Mouse (Mus musculus) forebrain, embryonic 13.5 days (tissue): ENCODE results near the gene Rsph1. TPM values are rescaled to one million over a fixed set of nuclear protein-coding genes. Genes with fewer than 3 reads are reported as not detected.

ENCODE experiments used
- ATAC-seq: fragments of 200-750 bp; cut with Nextera tagmentation; 2 replicates; pipeline ENCODE4 v1.8.0; 2017
- H3K27ac ChIP-seq: fragments of 300-500 bp; sonication (generic); 2 replicates; pipeline ENCODE4 v1.5.1; 2015; ENCODE audit warnings: inconsistent platforms, mild to moderate bottlenecking, moderate library complexity
- H3K27me3 ChIP-seq: fragments of 300-500 bp; sonication (generic); 2 replicates; pipeline ENCODE4 v1.6.1; 2015; ENCODE audit warnings: mild to moderate bottlenecking, inconsistent platforms
- H3K36me3 ChIP-seq: fragments of 300-500 bp; sonication (generic); 2 replicates; pipeline ENCODE4 v1.6.1; 2015; ENCODE audit warnings: mild to moderate bottlenecking, inconsistent platforms; ENCODE audit not compliant: poor library complexity, severe bottlenecking
- H3K4me1 ChIP-seq: fragments of 300-500 bp; sonication (generic); 2 replicates; pipeline ENCODE4 v1.6.1; 2015; ENCODE audit warnings: inconsistent platforms
- H3K4me2 ChIP-seq: fragments of 300-500 bp; sonication (generic); 2 replicates; pipeline ENCODE4 v1.6.1; 2015; ENCODE audit warnings: inconsistent platforms, mild to moderate bottlenecking, moderate library complexity
- H3K4me3 ChIP-seq: fragments of 300-500 bp; sonication (generic); 2 replicates; pipeline ENCODE4 v1.5.1; 2015; ENCODE audit warnings: mild to moderate bottlenecking, inconsistent platforms
- H3K9ac ChIP-seq: fragments of 300-500 bp; sonication (generic); 2 replicates; pipeline ENCODE4 v1.6.1; 2015; ENCODE audit warnings: mild to moderate bottlenecking, inconsistent platforms
- H3K9me3 ChIP-seq: fragments of 300-500 bp; sonication (generic); replicated peaks from 2 replicates; pipeline ENCODE4 v1.6.1; 2016; ENCODE audit warnings: inconsistent platforms
- WGBS: fragments of 180-500 bp; shearing (Covaris S2); methylation state at CpG from one replicate; pipeline ENCODE4 v1.1.7; 2015; 5-methylcytosine and 5-hydroxymethylcytosine counted together
- polyA plus RNA-seq: library from polyadenylated mRNA; unstranded; fragments of >200 nt; fragmentation: Nextera tagmentation; extraction: Ambion mirVana; gene quantifications from 2 replicates; pipeline ENCODE4 v1.2.1, GENCODE M21; 2015

Gene Rsph1
- polyA plus RNA-seq, 1 experiment from 2014 or later: 4.0 TPM

- ATAC-seq: no peak
- Histone ChIP-seq H3K4me1 (peaks cover 27% of the 10 kb centered on the region), H3K27me3 (no peaks in the 10 kb centered on the region), H3K27ac (no peak overlapping the region), H3K4me2 (no peak overlapping the region), H3K9ac (no peak overlapping the region), H3K9me3 (no peaks in the 10 kb centered on the region), H3K4me3 (no peak overlapping the region), H3K36me3 (no peaks in the 10 kb centered on the region)
- WGBS: 93% methylated on average over 6 of the region's 6 CpGs
Observed at GRCm38 (mm10) chr17:31298419-31299209, 21.4 kb upstream of the Rsph1 start.

GRCm38 (mm10) chr17:31297521-31297939 lies 20.3 kb upstream of the Rsph1 start:
- Histone ChIP-seq H3K4me2 (peak overlapping the region; percentile 88), H3K36me3 (no peaks in the 10 kb centered on the region), H3K9ac (peak overlapping the region; percentile 77), H3K4me3 (peak overlapping the region; percentile 53), H3K9me3 (no peaks in the 10 kb centered on the region), H3K27me3 (no peaks in the 10 kb centered on the region), H3K27ac (no peak overlapping the region), H3K4me1 (peaks cover 27% of the 10 kb centered on the region)
- ATAC-seq: no peak
- 16% methylated on average over 7 of the region's 7 CpGs for WGBS

- peak; percentile 80 for ATAC-seq
- Histone ChIP-seq H3K4me1 (peaks cover 27% of the 10 kb centered on the region), H3K9ac (peak overlapping the region; percentile 77), H3K36me3 (no peaks in the 10 kb centered on the region), H3K4me3 (peak overlapping the region; percentile 53), H3K9me3 (no peaks in the 10 kb centered on the region), H3K4me2 (peak overlapping the region; percentile 88), H3K27me3 (no peaks in the 10 kb centered on the region), H3K27ac (peak overlapping the region; percentile 64)
- under 1% methylated on average over 64 of the region's 68 CpGs for WGBS
Observed at GRCm38 (mm10) chr17:31295892-31296781, 19.0 kb upstream of the Rsph1 start.

GRCm38 (mm10) chr17:31295215-31295891 lies 18.2 kb upstream of the Rsph1 start:
- H3K36me3 ChIP-seq: no peaks in the 10 kb centered on the region
- peak overlapping the region; percentile 64; the same call in 1 of the 2 replicates for H3K27ac ChIP-seq
- peak; percentile 39; the same call in 1 of the 2 replicates for ATAC-seq
- H3K4me3 ChIP-seq: peak overlapping the region; percentile 53
- peaks cover 27% of the 10 kb centered on the region for H3K4me1 ChIP-seq
- peak overlapping the region; percentile 88 for H3K4me2 ChIP-seq
- WGBS: 20% methylated on average over 25 of the region's 25 CpGs
- H3K27me3 ChIP-seq: no peaks in the 10 kb centered on the region
- H3K9ac ChIP-seq: peak overlapping the region; percentile 77
- no peaks in the 10 kb centered on the region for H3K9me3 ChIP-seq

- Histone ChIP-seq H3K27ac (no peak overlapping the region), H3K36me3 (no peaks in the 10 kb centered on the region), H3K4me3 (no peak overlapping the region), H3K27me3 (no peaks in the 10 kb centered on the region), H3K9me3 (no peaks in the 10 kb centered on the region), H3K4me2 (peak overlapping the region; percentile 88; the same call in 1 of the 2 replicates), H3K4me1 (peaks cover 27% of the 10 kb centered on the region), H3K9ac (no peak overlapping the region)
- 86% methylated on average over 15 of the region's 15 CpGs for WGBS
- ATAC-seq: no peak
Observed at GRCm38 (mm10) chr17:31294363-31295214, 17.4 kb upstream of the Rsph1 start.

DNA sequence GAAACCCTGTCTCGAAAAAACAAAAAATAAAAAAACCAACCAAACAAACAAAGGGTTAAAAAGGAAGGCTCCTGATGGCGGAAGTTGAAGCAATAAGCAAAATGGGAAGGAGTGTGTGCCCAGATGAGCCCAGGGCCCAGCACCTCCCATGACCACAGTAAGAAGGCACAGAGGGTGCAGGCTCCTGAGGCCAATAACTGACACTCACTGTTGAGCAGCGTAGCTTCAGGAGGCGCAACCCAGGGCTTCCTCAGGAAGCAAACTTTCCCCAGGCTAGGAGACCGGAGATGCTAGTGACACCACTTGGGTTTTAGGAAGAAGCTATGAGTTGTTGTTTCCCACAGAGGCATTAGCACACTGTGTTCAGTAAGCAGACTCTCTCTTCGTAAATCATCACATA lies 13.7 kb upstream of the Rsph1 start:
- Histone ChIP-seq H3K4me2 (no peak overlapping the region), H3K27ac (no peak overlapping the region), H3K27me3 (no peaks in the 10 kb centered on the region), H3K4me3 (no peak overlapping the region), H3K9me3 (no peaks in the 10 kb centered on the region), H3K9ac (no peak overlapping the region), H3K4me1 (peaks cover 9% of the 10 kb centered on the region), H3K36me3 (no peaks in the 10 kb centered on the region)
- no peak for ATAC-seq
- 79% methylated on average over 6 of the region's 6 CpGs for WGBS

GRCm38 (mm10) chr17:31290311-31290710 lies 13.1 kb upstream of the Rsph1 start:
- Histone ChIP-seq H3K36me3 (no peaks in the 10 kb centered on the region), H3K27ac (no peak overlapping the region), H3K9me3 (no peaks in the 10 kb centered on the region), H3K9ac (no peak overlapping the region), H3K4me1 (peaks cover 6% of the 10 kb centered on the region), H3K27me3 (no peaks in the 10 kb centered on the region), H3K4me2 (no peak overlapping the region), H3K4me3 (no peak overlapping the region)
- ATAC-seq: no peak

- Histone ChIP-seq H3K36me3 (no peaks in the 10 kb centered on the region), H3K27me3 (no peaks in the 10 kb centered on the region), H3K4me2 (no peak overlapping the region), H3K9ac (no peak overlapping the region), H3K27ac (no peak overlapping the region), H3K4me3 (no peak overlapping the region), H3K4me1 (0 out of 2 replicates have a peak, but pooled peaks cover 3% of the 10 kb centered on the region), H3K9me3 (no peaks in the 10 kb centered on the region)
- WGBS: 66% methylated on average over 7 of the region's 7 CpGs
- ATAC-seq: no peak
Observed at GRCm38 (mm10) chr17:31288999-31289726, 12.0 kb upstream of the Rsph1 start.

GRCm38 (mm10) chr17:31287216-31287615 lies 10.0 kb upstream of the Rsph1 start:
- no peak overlapping the region for H3K4me3 ChIP-seq
- no peaks in the 10 kb centered on the region for H3K27me3 ChIP-seq
- H3K9me3 ChIP-seq: no peaks in the 10 kb centered on the region
- no peak overlapping the region for H3K4me2 ChIP-seq
- H3K36me3 ChIP-seq: no peaks in the 10 kb centered on the region
- H3K27ac ChIP-seq: no peak overlapping the region
- 86% methylated on average over 3 of the region's 3 CpGs for WGBS
- H3K4me1 ChIP-seq: peaks cover 10% of the 10 kb centered on the region; the same call in 1 of the 2 replicates
- no peak overlapping the region for H3K9ac ChIP-seq
- no peak for ATAC-seq

DNA sequence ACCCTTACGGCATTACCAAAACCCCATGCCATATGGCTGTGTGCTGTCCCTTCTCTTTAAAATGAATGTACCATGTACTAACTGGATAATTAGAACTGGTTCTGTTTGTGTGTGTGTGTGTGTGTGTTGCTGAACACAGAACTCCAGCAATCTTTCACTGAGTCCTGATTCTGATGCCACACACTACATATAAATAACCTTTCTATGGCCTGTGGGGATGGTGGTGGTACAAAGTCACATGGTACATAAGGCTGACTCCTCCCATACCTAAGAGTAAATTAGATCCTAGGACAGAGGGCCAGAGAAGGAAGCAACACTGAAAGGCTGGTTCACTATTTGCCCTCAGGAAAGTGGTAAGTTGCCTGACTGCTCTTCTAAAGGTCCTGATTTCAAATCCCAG lies 9.3 kb upstream of the Rsph1 start, which contains the start of gene Slc37a1:
Gene Slc37a1, plus strand, starts transcription at position 301 of the 400 bp plus-strand sequence.
- H3K4me3 ChIP-seq: no peak within 1 kb of the TSS
- WGBS: 100% methylated on average over 1 of the region's 1 CpGs
- no peaks in the 10 kb centered on the region for H3K27me3 ChIP-seq
- no peak within 1 kb of the TSS for H3K27ac ChIP-seq
- ATAC-seq: no peak
- peaks cover 10% of the 10 kb centered on the region; the same call in 1 of the 2 replicates for H3K4me1 ChIP-seq
- H3K9ac ChIP-seq: no peak within 1 kb of the TSS
- no peaks in the 10 kb centered on the region for H3K9me3 ChIP-seq
- no peak within 1 kb of the TSS for H3K4me2 ChIP-seq
- no peaks in the 10 kb centered on the region for H3K36me3 ChIP-seq
